Mouse (Mus musculus) small intestine, adult 2 months (tissue): Measurements from ENCODE around the gene Ubap2l.

Source experiments
- CTCF ChIP-seq: fragments of 200-500 bp; IDR thresholded peaks from 2 replicates; pipeline ENCODE4 v1.5.1; 2012; ENCODE audit warnings: low read depth, mild to moderate bottlenecking, control low read depth, inconsistent platforms, low read length, moderate library complexity, mixed read lengths; ENCODE audit not compliant: insufficient replicate concordance, insufficient read length; ENCODE audit errors: extremely low read depth
- POLR2A ChIP-seq: fragments of 200-500 bp; IDR thresholded peaks from 2 replicates; pipeline ENCODE4 v1.6.1; 2012; ENCODE audit warnings: low read depth, mild to moderate bottlenecking, control low read depth, inconsistent platforms, low read length, moderate library complexity

DNA sequence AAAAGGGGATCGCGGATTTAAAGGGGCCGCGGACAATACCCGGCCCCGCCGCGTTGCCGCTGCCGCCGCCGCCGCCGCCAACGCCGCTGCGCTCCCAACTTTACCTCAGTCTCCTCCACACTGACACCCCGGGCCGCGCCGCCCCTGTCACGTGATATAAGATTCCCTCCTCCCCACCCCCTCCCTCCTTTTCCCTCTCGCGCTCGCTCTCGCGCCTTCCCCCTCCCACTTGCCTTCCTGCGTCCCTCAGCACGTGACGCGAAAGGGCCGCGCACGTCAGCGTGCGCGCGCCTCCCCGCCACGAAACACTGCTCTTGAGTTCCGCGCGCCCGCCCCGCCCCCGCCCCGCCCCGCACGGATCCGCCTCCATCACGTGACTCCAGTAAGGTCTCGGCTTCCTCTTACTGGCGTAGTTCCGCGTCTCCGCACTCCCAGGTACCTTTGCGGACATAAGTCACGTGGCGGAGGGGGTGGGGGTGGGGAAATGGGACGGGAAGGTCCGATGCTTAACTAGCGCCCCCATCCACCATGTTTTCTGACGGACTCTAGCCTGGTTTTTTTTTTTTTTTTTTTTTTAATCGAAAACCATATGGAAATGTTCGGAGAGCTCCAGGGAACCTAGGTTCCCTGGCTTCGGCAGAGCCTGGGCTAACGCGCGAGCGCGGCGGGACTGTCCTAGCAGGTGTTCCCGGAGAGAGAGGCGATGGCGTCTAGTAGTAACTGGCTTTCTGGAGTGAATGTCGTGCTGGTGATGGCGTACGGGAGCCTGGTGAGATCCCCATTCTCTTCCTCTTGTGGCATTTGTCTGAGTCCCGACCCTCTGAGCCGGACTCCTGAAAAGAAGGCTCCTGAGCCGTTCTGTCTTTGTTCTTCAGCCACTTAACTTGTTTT is at the start of gene Ubap2l:
- TF ChIP-seq POLR2A (peak; percentile 79), CTCF (no peak; the same call in 1 of the 2 replicates)
